Mouse (Mus musculus) left cerebral cortex, adult 18-20 months (tissue): ENCODE data around the gene Rab17. TPM values are rescaled to one million over a fixed set of nuclear protein-coding genes. Genes with fewer than 3 reads are reported as not detected.

ENCODE experiments used
- DNase-seq, 2 experiments: peaks; one replicate each; pipeline ENCODE4 v3.0.0; 2021 to 2022; ENCODE audit warnings: low spot score in 2 of 2, mixed read lengths in 1 of 2
- long read RNA-seq, 2 experiments: library from polyadenylated mRNA; stranded (forward); transcript quantifications; one replicate each; pipeline ENCODE4 v2.0.0; 2021
- total RNA-seq, 2 experiments: library from RNA; stranded (reverse); gene quantifications; 2 replicates each; pipeline ENCODE4 v1.2.3; 2021

Rab17 gene
- total RNA-seq: not detected
- long read RNA-seq, experiment 1: 0 reads
- long read RNA-seq, experiment 2: 0 reads

- no peak for DNase-seq
Measured at GRCm38 (mm10) chr1:90969347-90969784, at the start of gene Rab17. Gene Rab17 (minus strand): TSS chr1:90969661.

GRCm38 (mm10) chr1:91017111-91017758 is 47.8 kb upstream of the Rab17 start:
- DNase-seq: peak; percentile 26 to 36

DNA sequence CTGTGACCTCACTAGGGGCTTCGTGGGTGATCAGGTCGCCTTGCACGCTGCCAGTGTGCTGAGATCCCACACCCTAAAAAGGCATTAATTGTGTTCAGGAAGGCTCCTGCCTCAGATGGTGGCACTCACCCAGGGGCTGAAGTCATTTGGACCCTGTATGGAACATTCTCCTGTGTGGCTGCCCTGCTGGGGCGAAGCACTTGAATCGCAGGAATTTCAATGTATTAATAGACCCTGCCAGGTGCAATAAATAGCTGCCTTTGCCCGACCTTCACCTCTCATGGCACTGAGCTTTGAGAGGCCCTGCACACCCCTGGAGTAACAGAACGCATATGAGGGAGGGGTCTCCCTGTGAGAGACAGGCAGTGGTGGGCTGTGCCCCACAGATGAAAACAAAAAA is 46.1 kb upstream of the Rab17 start:
- no peak for DNase-seq

DNA sequence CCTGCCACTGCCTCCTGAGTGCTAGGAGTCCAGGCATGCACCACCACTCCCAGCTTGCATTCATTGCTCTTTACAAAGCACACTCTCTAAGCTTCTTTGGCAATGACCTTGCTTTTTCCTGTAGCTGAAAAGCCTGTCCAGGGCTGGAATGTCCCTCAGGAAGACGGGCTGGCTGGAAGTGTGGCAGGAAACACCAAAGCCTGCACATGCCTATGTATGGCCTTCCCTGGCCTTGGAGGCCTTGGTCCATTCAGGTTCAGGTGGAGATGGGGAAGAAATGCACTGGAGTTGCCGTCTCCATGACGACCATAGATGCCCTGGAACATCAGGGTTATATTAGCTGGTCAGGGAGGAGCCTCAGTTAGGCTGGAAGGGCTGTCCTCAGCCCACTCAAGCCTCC is 44.3 kb upstream of the Rab17 start:
- no peak for DNase-seq

DNA sequence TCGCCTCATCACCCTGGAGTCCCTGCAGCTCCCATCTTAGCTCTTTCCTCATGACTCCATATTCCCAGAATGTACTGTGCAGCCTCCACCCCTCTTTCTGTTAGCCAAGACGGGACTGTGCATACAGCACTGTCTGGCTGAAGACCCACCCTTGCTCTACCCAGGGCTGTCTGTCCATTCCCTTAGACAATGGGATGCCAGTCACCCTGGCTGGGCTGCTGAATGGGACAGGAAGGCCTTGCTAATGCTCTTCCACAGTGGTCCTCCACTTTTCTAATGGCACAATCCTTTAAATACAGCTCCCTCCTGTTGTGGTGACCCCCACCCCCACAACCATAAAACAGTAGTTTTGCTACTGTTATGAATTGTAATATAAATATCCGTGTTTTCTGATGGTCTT is 41.9 kb upstream of the Rab17 start:
- no peak for DNase-seq

GRCm38 (mm10) chr1:91010716-91011115 is 41.3 kb upstream of the Rab17 start:
- no peak for DNase-seq

GRCm38 (mm10) chr1:91010216-91010615 is 40.8 kb upstream of the Rab17 start:
- no peak for DNase-seq

DNA sequence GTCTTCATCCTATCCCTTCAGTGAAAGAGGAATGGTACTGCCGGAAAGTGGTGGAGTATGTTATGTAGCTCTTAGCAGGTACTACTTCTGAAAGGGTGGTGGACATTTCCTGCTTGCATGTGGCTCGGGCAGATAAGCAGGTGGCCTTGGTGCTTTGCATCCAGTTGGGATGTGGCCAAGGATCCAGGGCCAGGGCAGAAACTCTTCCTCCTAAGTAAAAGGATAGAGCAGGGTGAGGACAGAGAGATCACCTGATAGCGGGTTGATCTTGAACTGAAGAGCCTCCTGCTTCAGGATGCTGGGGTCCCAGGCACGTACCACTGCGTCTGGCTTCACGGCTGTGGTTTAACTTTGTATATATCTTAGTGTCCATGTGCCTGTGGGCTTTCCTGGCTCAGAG is 39.8 kb upstream of the Rab17 start:
- no peak for DNase-seq

DNA sequence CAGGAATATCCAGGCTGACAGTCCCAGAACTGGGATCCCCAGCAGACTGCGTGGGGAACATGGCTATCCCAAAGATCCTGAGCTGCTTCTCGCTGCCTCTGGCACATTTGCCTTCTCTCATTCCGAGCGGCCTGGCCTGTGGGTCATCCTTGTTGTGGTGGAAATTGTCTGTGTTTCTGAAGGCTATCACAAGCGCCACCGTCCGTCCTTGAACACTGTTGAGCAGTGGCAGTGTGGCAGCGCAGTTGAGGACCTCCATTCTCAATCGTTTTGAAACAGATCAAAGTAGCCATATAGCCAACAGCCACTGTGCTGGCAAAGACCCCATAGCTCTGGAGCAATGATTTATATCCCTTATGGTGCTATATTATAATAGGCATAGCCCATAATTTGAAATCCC is 39.3 kb upstream of the Rab17 start:
- no peak for DNase-seq

DNA sequence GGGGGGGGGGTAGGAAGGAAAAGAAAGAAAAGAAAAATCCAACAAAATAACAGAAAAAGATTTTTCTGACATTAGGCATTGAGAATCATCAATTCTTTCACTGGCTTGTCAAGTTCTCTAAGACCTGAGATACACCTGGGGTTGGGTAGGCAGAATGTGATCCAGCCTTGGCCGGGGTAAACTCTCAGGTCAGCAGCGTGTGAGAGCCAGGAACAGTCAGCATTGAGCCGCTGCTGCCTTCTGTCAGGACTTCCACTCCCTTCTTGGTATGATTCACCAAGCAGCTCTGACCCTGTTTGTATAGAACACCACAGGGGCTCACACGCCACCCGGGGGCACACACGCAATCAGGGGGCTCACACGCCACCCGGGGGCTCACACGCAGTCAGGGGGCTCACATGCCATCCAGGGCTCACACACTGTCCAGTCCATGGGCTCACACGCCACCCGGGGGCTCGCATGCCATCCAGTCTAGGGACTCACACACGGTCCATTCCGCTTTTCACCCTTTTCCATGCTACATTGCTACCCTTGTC is 38.8 kb upstream of the Rab17 start:
- DNase-seq: no peak

- DNase-seq: no peak
Measured at GRCm38 (mm10) chr1:91006708-91007107, 37.2 kb upstream of the Rab17 start.

GRCm38 (mm10) chr1:91006037-91006436 is 36.6 kb upstream of the Rab17 start:
- DNase-seq: no peak

DNA sequence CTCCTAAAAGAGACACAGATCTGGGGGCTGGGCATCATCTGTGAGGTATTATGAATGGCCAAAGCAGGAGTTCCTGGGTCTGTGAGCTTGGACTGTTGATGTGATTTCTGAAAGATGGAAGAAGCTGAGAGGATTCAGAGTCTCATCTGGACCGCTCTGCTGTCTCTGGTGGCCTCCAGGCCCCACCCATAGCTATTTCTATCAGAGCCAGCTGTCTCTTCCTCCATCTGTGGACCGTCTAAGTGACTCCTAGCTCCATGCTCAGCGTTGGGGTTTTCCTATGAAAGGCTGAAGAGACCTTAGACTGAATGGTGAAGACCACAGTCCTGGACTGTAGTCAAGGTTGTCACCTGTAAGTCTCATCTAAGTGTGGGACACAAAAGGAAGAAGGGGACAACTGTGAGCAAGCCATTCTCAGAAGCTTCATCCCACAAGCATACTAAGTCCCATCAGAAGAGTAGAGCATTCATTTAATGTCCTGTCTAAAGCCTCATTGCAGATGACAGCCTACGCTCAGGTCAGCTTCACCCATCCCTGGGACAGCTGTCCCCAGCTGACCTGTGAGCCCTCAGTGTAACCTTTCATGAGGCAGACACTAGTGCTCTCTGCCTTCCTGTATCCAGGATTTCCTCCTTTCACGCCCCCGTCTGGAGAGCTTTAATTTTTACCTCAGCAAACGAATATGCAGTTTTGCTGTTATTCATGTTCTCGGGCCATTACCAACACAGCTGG is 34.2 kb upstream of the Rab17 start:
- DNase-seq: no peak

- no peak for DNase-seq
Measured at GRCm38 (mm10) chr1:91002641-91003040, 33.2 kb upstream of the Rab17 start.

DNA sequence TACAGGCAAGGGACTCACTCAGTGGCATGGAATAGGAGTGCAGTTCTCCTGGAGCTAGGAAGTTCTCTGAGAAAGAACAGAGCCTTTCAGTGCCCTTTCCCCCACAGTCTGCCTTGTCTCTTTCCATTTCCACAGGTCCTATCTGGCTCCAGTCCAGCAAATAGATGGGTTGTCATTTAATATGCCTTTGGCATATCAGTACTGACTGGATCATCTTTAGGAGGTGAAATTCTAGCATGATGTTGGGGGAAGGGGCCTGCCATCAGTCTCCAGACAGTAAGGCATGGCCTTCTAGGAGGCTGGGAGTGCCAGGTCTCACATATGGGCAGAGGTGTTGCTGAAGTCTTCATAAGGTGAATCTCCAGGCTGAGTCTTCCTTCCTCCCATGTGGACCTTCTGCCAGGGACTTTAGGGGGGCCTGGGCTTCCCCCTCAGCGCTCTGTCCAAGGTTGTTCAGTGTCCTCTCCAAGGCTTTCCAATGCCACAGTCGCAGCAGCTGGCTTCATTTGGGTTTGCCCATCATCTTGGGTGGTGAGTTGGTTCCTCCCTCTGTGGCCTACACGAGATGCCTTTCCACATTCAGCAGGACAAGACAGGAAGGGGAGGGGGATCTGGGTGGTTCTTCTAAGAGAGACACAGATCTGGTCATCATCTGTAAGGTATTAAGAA is 32.5 kb upstream of the Rab17 start:
- no peak for DNase-seq

GRCm38 (mm10) chr1:91001101-91001500 is 31.6 kb upstream of the Rab17 start:
- no peak for DNase-seq

DNA sequence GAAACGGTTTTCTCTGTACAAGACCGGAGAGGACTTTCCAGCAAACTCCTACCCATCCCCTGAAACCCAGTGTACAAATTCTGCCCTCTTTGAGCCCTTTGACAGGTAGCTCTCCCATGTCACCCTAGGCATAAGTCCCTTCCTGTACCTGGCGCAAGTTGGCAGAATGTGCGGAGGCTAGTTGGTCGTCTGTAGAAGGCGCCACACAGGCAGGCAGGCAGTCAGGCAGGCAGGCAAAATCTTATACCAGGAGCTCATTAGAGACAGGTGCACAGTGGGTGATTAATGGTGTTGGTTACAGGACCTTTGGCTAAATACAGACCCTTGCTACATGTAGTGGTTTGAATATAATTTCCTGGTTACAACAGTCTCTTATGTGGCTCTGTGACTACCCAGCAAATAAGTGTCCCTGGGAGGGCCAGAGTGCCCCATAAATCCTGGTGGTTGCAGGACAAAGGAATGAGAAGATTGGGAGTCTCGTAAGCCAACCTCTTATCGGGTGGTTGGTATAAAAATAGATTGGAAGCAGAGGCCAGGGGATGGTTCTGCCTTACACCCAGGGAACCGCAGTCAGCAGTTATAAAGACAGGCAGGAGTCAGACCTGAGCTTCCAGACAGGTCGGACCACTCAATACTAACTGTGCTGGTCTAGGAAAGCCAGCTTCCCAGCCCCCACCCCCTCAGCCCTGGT is 30.6 kb upstream of the Rab17 start:
- no peak for DNase-seq

GRCm38 (mm10) chr1:90998891-90999611 is 29.6 kb upstream of the Rab17 start:
- no peak for DNase-seq

- peak; percentile 68 to 74 for DNase-seq
Measured at GRCm38 (mm10) chr1:90998268-90998890, 28.9 kb upstream of the Rab17 start, which contains the start of gene Lrrfip1. Gene Lrrfip1 (plus strand): TSS chr1:90998737.

GRCm38 (mm10) chr1:90997641-90998040 is 28.2 kb upstream of the Rab17 start:
- no peak for DNase-seq
